Mouse (Mus musculus) kidney, adult 2 months (tissue): ENCODE measurements at regions not wholly inside any gene's neighbourhood (a gene's known extent, or its start where the extent isn't known, plus 50 kb on each side); places are given as distances from the start of the nearest gene placed in this dataset.

ENCODE experiments used
- DNase-seq: peaks from one replicate; pipeline ENCODE4 v3.0.0; 2021
- H3K27ac ChIP-seq: fragments of 200-500 bp; 2 replicates; pipeline ENCODE4 v1.5.1; 2012; ENCODE audit warnings: low read depth, low read length, control low read depth, inconsistent platforms; ENCODE audit not compliant: insufficient read depth
- H3K27me3 ChIP-seq: fragments of 200-500 bp; replicated peaks from 2 replicates; pipeline ENCODE4 v1.6.1; 2012; ENCODE audit warnings: mild to moderate bottlenecking, moderate library complexity, low read length, inconsistent platforms; ENCODE audit not compliant: control insufficient read depth, insufficient read depth
- H3K36me3 ChIP-seq: fragments of 200-500 bp; 2 replicates; pipeline ENCODE4 v1.6.1; 2012; ENCODE audit warnings: mild to moderate bottlenecking, moderate library complexity, low read length, inconsistent platforms; ENCODE audit not compliant: control insufficient read depth, insufficient read depth
- H3K4me1 ChIP-seq: fragments of 200-500 bp; 2 replicates; pipeline ENCODE4 v1.6.1; 2011; ENCODE audit warnings: low read length; ENCODE audit not compliant: control insufficient read depth, insufficient read depth
- H3K4me3 ChIP-seq: fragments of 200-500 bp; 2 replicates; pipeline ENCODE4 v1.5.1; 2011; ENCODE audit warnings: mild to moderate bottlenecking, low read depth, low read length, control low read depth; ENCODE audit not compliant: insufficient read depth
- CTCF ChIP-seq: fragments of 200-500 bp; conservative IDR thresholded peaks from 2 replicates; pipeline ENCODE4 v1.5.1; 2011; ENCODE audit warnings: low read depth, mild to moderate bottlenecking, control low read depth, low read length, moderate library complexity, mixed read lengths; ENCODE audit not compliant: insufficient read depth, insufficient read length
- POLR2A ChIP-seq: fragments of 200-500 bp; IDR thresholded peaks from one replicate; pipeline ENCODE4 v1.6.1; 2011; ENCODE audit warnings: low read depth, low read length, control low read depth
- WGBS: fragments of 180-500 bp; shearing (Covaris S2); methylation state at CpG from one replicate; pipeline ENCODE4 v1.1.7; 2018; 5-methylcytosine and 5-hydroxymethylcytosine counted together

- no peak for DNase-seq
- TF ChIP-seq CTCF (no peak), POLR2A (no peak)
- Histone ChIP-seq H3K4me3 (no peak overlapping the region), H3K4me1 (no peaks in the 10 kb centered on the region), H3K36me3 (no peaks in the 10 kb centered on the region), H3K27me3 (no peaks in the 10 kb centered on the region), H3K27ac (no peak overlapping the region)
- 59% methylated on average over 4 of the region's 4 CpGs for WGBS
These were observed 460.5 kb downstream of the Cdh8 start for GRCm38 (mm10) chr8:98955803-98956202.

DNA sequence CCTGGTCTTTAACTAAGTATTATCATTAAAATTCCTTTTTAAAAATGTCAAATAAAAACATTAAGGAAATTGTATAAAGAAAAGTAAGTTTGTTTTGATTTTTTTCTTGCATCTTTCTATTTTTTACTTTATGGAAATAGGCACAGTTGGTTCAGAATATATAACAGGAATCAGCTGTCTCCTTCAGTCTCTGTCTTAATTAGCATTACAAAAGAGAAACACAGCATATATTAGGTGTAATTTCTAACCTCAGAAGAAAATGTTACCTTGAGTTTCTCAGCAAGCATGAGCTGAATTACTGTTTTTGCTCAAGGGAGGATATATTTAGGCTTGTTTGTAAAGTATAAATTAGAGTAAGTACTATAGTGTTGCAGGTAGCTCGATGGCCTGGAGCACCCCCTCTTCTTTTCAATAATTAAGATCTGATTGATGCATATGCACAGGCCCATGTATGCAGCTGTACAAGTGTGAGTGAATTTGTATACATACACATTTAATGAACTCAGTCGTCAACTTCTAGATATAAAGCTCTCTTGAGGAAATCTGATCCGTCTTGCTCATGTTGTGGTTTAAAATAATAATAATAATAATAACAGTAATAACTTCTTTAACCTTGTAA is 503.0 kb downstream of the Cdh8 start:
- DNase-seq, result no peak
- TF ChIP-seq CTCF (no peak), POLR2A (no peak)
- H3K4me1 ChIP-seq, result no peaks in the 10 kb centered on the region
- H3K4me3 ChIP-seq, result no peak overlapping the region
- no peak overlapping the region for H3K27ac ChIP-seq
- no peaks in the 10 kb centered on the region for H3K36me3 ChIP-seq
- 79% methylated on average over 3 of the region's 3 CpGs for WGBS
- no peaks in the 10 kb centered on the region for H3K27me3 ChIP-seq

GRCm38 (mm10) chr8:98893331-98893730 is 522.9 kb downstream of the Cdh8 start:
- Histone ChIP-seq H3K36me3 (no peaks in the 10 kb centered on the region), H3K4me1 (no peaks in the 10 kb centered on the region), H3K4me3 (no peak overlapping the region), H3K27me3 (no peaks in the 10 kb centered on the region), H3K27ac (no peak overlapping the region)
- DNase-seq, result no peak
- WGBS, result 77% methylated on average over 4 of the region's 4 CpGs
- TF ChIP-seq CTCF (no peak), POLR2A (no peak)

DNA sequence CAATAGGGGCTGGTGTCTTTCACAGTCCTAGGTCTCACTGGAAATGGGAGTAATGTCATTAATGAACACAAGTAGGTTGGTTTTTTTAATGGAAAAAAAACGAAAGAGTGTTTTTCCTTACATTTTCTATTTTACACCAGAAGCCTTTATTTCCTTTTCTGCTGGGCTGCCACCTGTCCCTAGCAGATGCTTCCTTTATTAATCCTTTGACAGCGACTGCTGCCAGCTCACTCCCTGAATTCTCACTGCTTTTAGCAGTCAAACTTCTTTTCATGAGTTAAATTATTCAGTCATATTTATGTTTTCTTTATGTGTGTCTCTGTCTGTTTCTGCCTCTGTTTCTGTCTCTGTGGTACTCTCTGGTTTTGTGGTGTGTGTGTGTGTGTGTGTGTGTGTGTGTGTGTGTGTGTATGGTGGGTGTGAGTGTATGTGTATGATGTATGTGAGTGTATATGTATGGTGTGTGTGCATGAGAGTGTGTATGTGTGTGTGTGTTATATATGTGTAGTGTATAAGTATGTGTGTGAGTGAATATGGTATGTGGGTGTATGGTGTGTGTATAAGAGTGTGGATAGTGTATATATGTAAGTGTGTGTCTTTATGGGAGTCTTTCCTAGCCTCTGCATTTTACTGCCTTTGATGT is 554.5 kb downstream of the Cdh8 start:
- DNase-seq, result no peak

DNA sequence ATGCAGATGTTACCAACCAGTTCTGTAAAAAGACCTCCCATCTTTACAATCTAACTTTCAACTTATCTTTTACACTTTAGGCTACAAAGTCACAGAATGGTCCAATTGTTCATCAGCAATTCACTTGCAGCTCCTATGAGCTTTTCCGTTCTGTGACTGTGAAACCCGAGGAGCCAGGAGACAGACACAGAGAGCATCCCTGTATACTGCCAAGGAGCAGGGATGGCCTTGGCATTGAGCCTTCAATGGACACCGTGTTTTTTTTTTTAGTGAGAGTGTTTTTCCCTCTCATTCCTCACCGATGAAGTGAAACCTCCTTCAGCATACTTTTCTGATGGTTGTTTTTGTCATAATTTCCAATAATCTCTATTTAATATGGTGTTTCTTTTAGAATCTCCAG is 555.1 kb downstream of the Cdh8 start:
- H3K27ac ChIP-seq, result no peak overlapping the region
- no peaks in the 10 kb centered on the region for H3K27me3 ChIP-seq
- H3K36me3 ChIP-seq, result no peaks in the 10 kb centered on the region
- H3K4me1 ChIP-seq, result no peaks in the 10 kb centered on the region
- no peak overlapping the region for H3K4me3 ChIP-seq
- 52% methylated on average over 4 of the region's 4 CpGs for WGBS
- TF ChIP-seq POLR2A (no peak), CTCF (no peak)
- DNase-seq, result no peak

More for the DNA sequence above, 554.5 kb downstream of the Cdh8 start:
- Histone ChIP-seq H3K36me3 (no peaks in the 10 kb centered on the region), H3K27ac (no peak overlapping the region), H3K4me1 (no peaks in the 10 kb centered on the region), H3K4me3 (no peak overlapping the region), H3K27me3 (no peaks in the 10 kb centered on the region)
- 58% methylated on average over 2 of the region's 2 CpGs for WGBS
- TF ChIP-seq CTCF (no peak), POLR2A (no peak)

DNA sequence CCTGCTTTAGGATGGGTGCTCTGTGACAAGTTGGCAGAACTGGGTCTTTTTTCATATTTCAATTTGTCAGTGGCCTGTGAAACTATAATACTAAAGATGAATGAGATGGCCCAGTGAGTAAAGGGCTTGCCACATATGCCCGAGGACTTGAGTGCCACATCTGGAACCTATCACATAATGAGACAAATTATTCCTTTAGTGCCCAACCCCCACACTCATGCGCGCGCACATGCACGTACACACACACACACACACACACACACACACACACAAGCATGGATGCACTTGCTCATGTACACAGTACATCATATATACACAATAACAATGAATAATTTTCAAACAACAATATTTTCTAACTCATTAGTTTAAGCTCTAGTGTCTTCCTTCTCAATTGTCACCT is 555.9 kb downstream of the Cdh8 start:
- TF ChIP-seq CTCF, result no peak
- no peak for TF ChIP-seq POLR2A

DNA sequence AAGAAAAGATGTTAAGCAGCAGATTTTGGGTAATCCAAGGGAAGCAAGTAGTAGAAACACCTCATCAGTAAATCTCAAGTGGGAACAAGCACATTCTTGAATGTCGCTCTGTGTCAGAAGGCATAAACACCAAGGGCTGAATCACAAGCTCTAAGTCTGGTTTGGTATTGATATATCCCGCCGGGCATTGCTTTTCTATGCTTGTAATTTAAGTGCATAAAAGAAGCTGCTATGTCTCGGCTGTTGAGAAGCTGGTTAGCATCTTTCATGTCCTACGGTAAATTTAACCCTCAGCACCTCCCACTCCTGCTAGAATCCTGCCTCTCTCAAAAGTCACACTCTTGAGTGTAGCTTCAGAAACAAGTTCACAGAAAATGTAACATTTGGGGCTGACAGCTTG is 586.8 kb downstream of the Cdh8 start:
- H3K27ac ChIP-seq, result no peak overlapping the region
- no peaks in the 10 kb centered on the region; the same call in 1 of the 2 replicates for H3K27me3 ChIP-seq
- H3K4me3 ChIP-seq, result no peak overlapping the region
- DNase-seq, result no peak
- H3K4me1 ChIP-seq, result no peaks in the 10 kb centered on the region
- 60% methylated on average over 5 of the region's 5 CpGs for WGBS
- H3K36me3 ChIP-seq, result no peaks in the 10 kb centered on the region
- no peak for TF ChIP-seq CTCF
- no peak for TF ChIP-seq POLR2A

More for the DNA sequence above, 555.9 kb downstream of the Cdh8 start:
- Histone ChIP-seq H3K36me3 (no peaks in the 10 kb centered on the region), H3K27me3 (no peaks in the 10 kb centered on the region), H3K27ac (no peak overlapping the region), H3K4me3 (no peak overlapping the region), H3K4me1 (no peaks in the 10 kb centered on the region)
- WGBS, result 89% methylated on average over 5 of the region's 5 CpGs
- no peak for DNase-seq

DNA sequence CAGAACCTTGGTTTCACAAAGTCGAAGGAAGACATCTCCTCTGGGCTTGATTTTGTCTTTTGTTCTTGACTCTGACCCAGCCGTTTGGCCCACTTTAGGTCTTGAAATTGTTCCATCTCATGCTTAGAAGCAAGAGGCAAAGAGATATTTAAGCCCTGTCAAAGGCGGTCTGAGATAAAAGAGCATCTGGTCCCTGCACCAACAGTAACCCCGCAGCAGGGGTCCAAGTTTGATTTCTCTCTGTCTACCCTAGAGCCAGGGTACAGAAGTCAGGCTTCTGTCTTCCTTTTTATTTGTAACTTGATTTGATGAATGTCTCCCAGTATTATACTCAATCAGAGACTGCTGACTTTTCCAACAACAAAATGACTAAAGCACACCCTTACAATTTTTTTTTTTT is 587.3 kb downstream of the Cdh8 start:
- DNase-seq, result no peak
- TF ChIP-seq CTCF (no peak), POLR2A (no peak)
- no peaks in the 10 kb centered on the region for H3K36me3 ChIP-seq
- H3K4me1 ChIP-seq, result no peaks in the 10 kb centered on the region
- 70% methylated on average over 4 of the region's 4 CpGs for WGBS
- H3K27ac ChIP-seq, result no peak overlapping the region
- H3K27me3 ChIP-seq, result no peaks in the 10 kb centered on the region; the same call in 1 of the 2 replicates
- H3K4me3 ChIP-seq, result no peak overlapping the region
